Mouse (Mus musculus): ENCODE measurements around the gene Rab43. TPM values are rescaled to one million over a fixed set of nuclear protein-coding genes. Genes with fewer than 3 reads are reported as not detected.

The Rab43 gene
- polyA plus RNA-seq, 1 experiment: 58.4 TPM

- no peak for TF ChIP-seq CTCF (IDR thresholded peaks at IDR 0.05; ENCODE audit: extremely low read depth, insufficient read length, insufficient replicate concordance, low read depth, low read length)
- TF ChIP-seq POLR2A (IDR thresholded peaks at IDR 0.05; ENCODE audit: low read depth, low read length): no peak
- Histone ChIP-seq H3K4me3 (ENCODE audit: low read depth, low read length) (peak overlapping the region; percentile 85), H3K4me1 (ENCODE audit: control insufficient read depth, insufficient read depth, insufficient read length, low read length) (peaks cover 7% of the 10 kb centered on the region; the same call in 1 of the 2 replicates), H3K27ac (ENCODE audit: insufficient read depth, low read depth, low read length) (0 out of 2 replicates have a peak overlapping the region, but pooled peaks have one; percentile 1), H3K27me3 (ENCODE audit: control insufficient read depth, insufficient read depth, low read length) (no peaks in the 10 kb centered on the region), H3K36me3 (ENCODE audit: control insufficient read depth, insufficient read depth, low read length) (peaks cover 12% of the 10 kb centered on the region)
- WGBS: under 1% methylated on average over 8 of the region's 8 CpGs
Observed at GRCm38 (mm10) chr6:87849780-87850154, 37.8 kb upstream of the Rab43 start.

- no peak overlapping the region for H3K4me3 ChIP-seq (ENCODE audit: low read depth, low read length)
- no peaks in the 10 kb centered on the region for H3K27me3 ChIP-seq (ENCODE audit: control insufficient read depth, insufficient read depth, low read length)
- 35% methylated on average over 1 of the region's 1 CpGs for WGBS
- H3K27ac ChIP-seq (ENCODE audit: insufficient read depth, low read depth, low read length): no peak overlapping the region
- H3K4me1 ChIP-seq (ENCODE audit: control insufficient read depth, insufficient read depth, insufficient read length, low read length): peaks cover 7% of the 10 kb centered on the region; the same call in 1 of the 2 replicates
- H3K36me3 ChIP-seq (ENCODE audit: control insufficient read depth, insufficient read depth, low read length): peaks cover 32% of the 10 kb centered on the region
- TF ChIP-seq POLR2A (IDR thresholded peaks at IDR 0.05; ENCODE audit: low read depth, low read length): no peak
- no peak for TF ChIP-seq CTCF (IDR thresholded peaks at IDR 0.05; ENCODE audit: extremely low read depth, insufficient read length, insufficient replicate concordance, low read depth, low read length)
Observed at GRCm38 (mm10) chr6:87846813-87847212, 34.8 kb upstream of the Rab43 start.

- H3K4me1 ChIP-seq (ENCODE audit: control insufficient read depth, insufficient read depth, insufficient read length, low read length): peaks cover 4% of the 10 kb centered on the region; the same call in 1 of the 2 replicates
- no peak for TF ChIP-seq POLR2A (IDR thresholded peaks at IDR 0.05; ENCODE audit: low read depth, low read length)
- TF ChIP-seq CTCF (IDR thresholded peaks at IDR 0.05; ENCODE audit: extremely low read depth, insufficient read length, insufficient replicate concordance, low read depth, low read length): no peak
- no peaks in the 10 kb centered on the region for H3K27me3 ChIP-seq (ENCODE audit: control insufficient read depth, insufficient read depth, low read length)
- H3K36me3 ChIP-seq (ENCODE audit: control insufficient read depth, insufficient read depth, low read length): peaks cover 35% of the 10 kb centered on the region
- no peak overlapping the region for H3K4me3 ChIP-seq (ENCODE audit: low read depth, low read length)
- 91% methylated on average over 13 of the region's 13 CpGs for WGBS
- H3K27ac ChIP-seq (ENCODE audit: insufficient read depth, low read depth, low read length): no peak overlapping the region
Observed at GRCm38 (mm10) chr6:87845031-87845695, 33.2 kb upstream of the Rab43 start.

GRCm38 (mm10) chr6:87842254-87842653 lies 30.3 kb upstream of the Rab43 start:
- TF ChIP-seq POLR2A (IDR thresholded peaks at IDR 0.05; ENCODE audit: low read depth, low read length): no peak
- TF ChIP-seq CTCF (IDR thresholded peaks at IDR 0.05; ENCODE audit: extremely low read depth, insufficient read length, insufficient replicate concordance, low read depth, low read length): no peak
- H3K36me3 ChIP-seq (ENCODE audit: control insufficient read depth, insufficient read depth, low read length): peaks cover 35% of the 10 kb centered on the region
- H3K27me3 ChIP-seq (ENCODE audit: control insufficient read depth, insufficient read depth, low read length): no peaks in the 10 kb centered on the region
- H3K4me3 ChIP-seq (ENCODE audit: low read depth, low read length): no peak overlapping the region
- no peak overlapping the region for H3K27ac ChIP-seq (ENCODE audit: insufficient read depth, low read depth, low read length)
- H3K4me1 ChIP-seq (ENCODE audit: control insufficient read depth, insufficient read depth, insufficient read length, low read length): peaks cover 3% of the 10 kb centered on the region; the same call in 1 of the 2 replicates
- WGBS: 17% methylated on average over 1 of the region's 1 CpGs

- 78% methylated on average over 8 of the region's 8 CpGs for WGBS
- no peak overlapping the region for H3K4me3 ChIP-seq (ENCODE audit: low read depth, low read length)
- H3K36me3 ChIP-seq (ENCODE audit: control insufficient read depth, insufficient read depth, low read length): peaks cover 35% of the 10 kb centered on the region
Observed at GRCm38 (mm10) chr6:87841635-87842034, 29.7 kb upstream of the Rab43 start.

GRCm38 (mm10) chr6:87839797-87840341 lies 27.9 kb upstream of the Rab43 start:
- H3K4me1 ChIP-seq (ENCODE audit: control insufficient read depth, insufficient read depth, insufficient read length, low read length): peaks cover 3% of the 10 kb centered on the region; the same call in 1 of the 2 replicates
- whole genome bisulfite sequencing: 36% methylated on average over 11 of the region's 11 CpGs
- H3K4me3 ChIP-seq (ENCODE audit: low read depth, low read length): no peak overlapping the region
- peak overlapping the region; percentile 49; the same call in 1 of the 2 replicates for H3K27ac ChIP-seq (ENCODE audit: insufficient read depth, low read depth, low read length)
- H3K36me3 ChIP-seq (ENCODE audit: control insufficient read depth, insufficient read depth, low read length): peaks cover 25% of the 10 kb centered on the region
- no peaks in the 10 kb centered on the region for H3K27me3 ChIP-seq (ENCODE audit: control insufficient read depth, insufficient read depth, low read length)
- TF ChIP-seq CTCF (IDR thresholded peaks at IDR 0.05; ENCODE audit: extremely low read depth, insufficient read length, insufficient replicate concordance, low read depth, low read length) (no peak), POLR2A (IDR thresholded peaks at IDR 0.05; ENCODE audit: low read depth, low read length) (no peak)

More at GRCm38 (mm10) chr6:87841635-87842034, 29.7 kb upstream of the Rab43 start:
- H3K27me3 ChIP-seq (ENCODE audit: control insufficient read depth, insufficient read depth, low read length): no peaks in the 10 kb centered on the region
- H3K4me1 ChIP-seq (ENCODE audit: control insufficient read depth, insufficient read depth, insufficient read length, low read length): peaks cover 3% of the 10 kb centered on the region; the same call in 1 of the 2 replicates
- TF ChIP-seq POLR2A (IDR thresholded peaks at IDR 0.05; ENCODE audit: low read depth, low read length): no peak
- no peak for TF ChIP-seq CTCF (IDR thresholded peaks at IDR 0.05; ENCODE audit: extremely low read depth, insufficient read length, insufficient replicate concordance, low read depth, low read length)
- no peak overlapping the region for H3K27ac ChIP-seq (ENCODE audit: insufficient read depth, low read depth, low read length)

- peak within 1 kb of the TSS; percentile 86 for H3K4me3 ChIP-seq (ENCODE audit: low read depth, low read length)
- H3K27me3 ChIP-seq (ENCODE audit: control insufficient read depth, insufficient read depth, low read length): no peaks in the 10 kb centered on the region
- peaks cover 3% of the 10 kb centered on the region; the same call in 1 of the 2 replicates for H3K4me1 ChIP-seq (ENCODE audit: control insufficient read depth, insufficient read depth, insufficient read length, low read length)
- TF ChIP-seq CTCF (IDR thresholded peaks at IDR 0.05; ENCODE audit: extremely low read depth, insufficient read length, insufficient replicate concordance, low read depth, low read length) (0 out of 2 replicates have a peak, but pooled peaks have one; percentile 19), POLR2A (IDR thresholded peaks at IDR 0.05; ENCODE audit: low read depth, low read length) (peak; percentile 47; the same call in 1 of the 2 replicates)
- H3K27ac ChIP-seq (ENCODE audit: insufficient read depth, low read depth, low read length): peak within 1 kb of the TSS; percentile 99
- WGBS: under 1% methylated on average over 46 of the region's 46 CpGs
- H3K36me3 ChIP-seq (ENCODE audit: control insufficient read depth, insufficient read depth, low read length): peaks cover 21% of the 10 kb centered on the region
Observed at GRCm38 (mm10) chr6:87838551-87839197, 26.7 kb upstream of the Rab43 start, which contains the start of gene Isy1. Isy1 (minus strand) TSS chr6:87838798.

Measured in small intestine, adult 2 months (tissue).